Mouse (Mus musculus) induced T-regulatory cell, adult 2 months (primary cell): ENCODE data around the gene Slc5a4b.

Experiments
- DNase-seq: peaks from one replicate; pipeline ENCODE4 v3.0.0-alpha.2; 2012; ENCODE audit warnings: low read depth

Gene Slc5a4b

DNA sequence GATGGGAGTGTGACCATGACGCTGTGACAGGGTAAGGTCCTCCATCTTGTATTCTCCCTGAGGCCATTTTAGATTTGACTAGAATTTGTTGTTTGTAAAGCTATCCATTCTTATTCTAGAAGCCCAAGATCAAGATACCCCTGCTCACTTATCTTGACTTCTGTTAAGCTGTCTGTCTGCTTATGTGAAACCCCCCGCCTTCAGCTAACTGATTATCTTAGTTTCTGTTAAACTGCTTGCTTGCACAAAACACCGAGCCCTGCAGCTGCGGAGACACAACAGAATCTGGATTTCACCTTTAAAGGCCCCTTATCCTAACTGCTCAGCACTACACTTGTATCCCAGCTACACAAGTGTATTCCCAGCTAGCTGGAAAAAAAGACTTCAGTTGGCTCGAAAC lies 73.8 kb downstream of the Slc5a4b start:
- no peak for DNase-seq

DNA sequence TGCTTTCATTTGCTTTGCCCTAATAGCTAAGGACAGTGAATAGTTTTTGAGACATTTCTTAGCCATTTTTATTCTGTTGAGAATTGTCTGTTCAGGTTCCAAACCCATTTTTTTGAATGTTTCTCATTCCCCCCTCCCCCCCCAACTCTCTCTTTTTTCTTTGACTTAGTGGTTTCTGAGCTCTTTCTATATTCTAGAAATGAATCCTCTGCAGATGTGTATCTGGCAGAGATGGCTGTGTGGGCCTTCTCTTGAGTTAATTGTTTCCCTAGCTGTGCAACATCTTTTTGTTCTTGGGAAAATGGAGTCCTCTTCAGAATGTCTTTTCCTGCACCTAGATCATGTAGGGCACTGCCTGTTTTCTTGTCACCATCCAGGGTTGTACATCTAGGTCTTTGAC lies 75.5 kb downstream of the Slc5a4b start:
- peak; percentile 71 for DNase-seq

DNA sequence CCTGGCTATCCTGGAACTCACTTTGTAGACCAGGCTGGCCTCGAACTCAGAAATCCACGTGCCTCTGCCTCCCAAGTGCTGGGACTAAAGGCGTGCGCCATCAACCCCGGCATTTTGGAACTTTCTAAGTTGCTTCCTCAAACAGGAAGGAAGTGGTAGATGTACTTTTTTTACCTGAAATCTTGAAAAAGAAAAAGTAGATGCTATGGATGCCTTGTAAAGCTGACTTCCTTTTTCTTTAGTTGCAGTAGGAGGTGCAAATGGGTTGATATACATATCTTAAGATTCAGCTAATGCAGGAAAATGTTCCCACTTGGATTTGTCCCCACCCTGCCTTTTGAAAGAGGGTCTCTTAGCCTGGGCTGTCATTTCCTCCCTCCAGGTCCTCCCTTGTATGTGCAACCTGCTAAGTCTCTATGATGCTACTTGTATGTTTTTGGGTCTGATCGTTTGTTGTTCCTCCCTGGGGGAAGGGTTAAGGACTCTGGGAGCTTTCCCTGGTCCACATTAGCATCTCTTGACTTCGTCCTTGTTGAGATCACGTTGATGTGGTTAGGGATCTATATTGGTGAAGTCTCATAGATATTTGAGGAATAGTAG lies 76.7 kb downstream of the Slc5a4b start:
- peak; percentile 70 for DNase-seq

- DNase-seq = peak; percentile 65
Observed at GRCm38 (mm10) chr10:76033119-76033455, 77.7 kb downstream of the Slc5a4b start.

DNA sequence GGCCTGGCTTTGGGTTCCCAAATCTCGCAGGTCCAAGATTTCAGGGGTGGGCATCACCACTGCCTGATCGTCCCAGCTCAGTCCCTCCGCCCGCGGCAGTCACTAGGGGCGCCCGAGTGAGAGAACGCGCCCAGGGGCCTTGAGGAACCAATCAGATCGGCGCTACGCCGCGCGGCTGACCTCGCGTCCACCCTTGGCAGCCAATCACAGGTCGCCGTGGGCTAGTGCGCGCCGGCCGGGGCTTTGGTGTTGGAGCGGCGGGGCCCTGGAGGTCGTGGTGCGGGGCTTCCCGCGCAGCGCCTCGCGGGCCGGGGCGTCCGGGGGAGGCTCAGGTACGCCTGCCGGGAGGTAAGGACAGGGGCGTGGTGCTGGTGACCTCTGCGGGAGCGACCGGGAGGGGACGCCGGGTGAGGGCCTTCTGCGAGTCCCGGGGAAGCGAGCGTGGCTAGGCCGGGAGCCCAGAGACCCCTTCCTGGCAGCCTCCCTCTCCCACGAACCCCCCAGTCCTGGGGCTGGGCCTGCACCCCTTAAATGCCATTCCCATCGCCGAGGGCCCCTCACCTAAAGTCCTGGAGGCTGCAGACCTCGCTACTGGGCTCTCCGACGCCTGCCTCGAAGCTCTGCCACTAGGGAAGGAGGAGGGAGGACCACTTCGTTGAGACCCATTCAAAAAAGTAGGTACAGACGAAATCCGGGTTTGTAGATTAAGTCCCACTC lies 78.2 kb downstream of the Slc5a4b start, which contains the start of gene Zfp280b:
Gene Zfp280b, plus strand, starts transcription at position 249 of the 717 bp plus-strand sequence.
- peak; percentile 95 for DNase-seq

GRCm38 (mm10) chr10:76031511-76032401 lies 79.0 kb downstream of the Slc5a4b start:
- DNase-seq = no peak

DNA sequence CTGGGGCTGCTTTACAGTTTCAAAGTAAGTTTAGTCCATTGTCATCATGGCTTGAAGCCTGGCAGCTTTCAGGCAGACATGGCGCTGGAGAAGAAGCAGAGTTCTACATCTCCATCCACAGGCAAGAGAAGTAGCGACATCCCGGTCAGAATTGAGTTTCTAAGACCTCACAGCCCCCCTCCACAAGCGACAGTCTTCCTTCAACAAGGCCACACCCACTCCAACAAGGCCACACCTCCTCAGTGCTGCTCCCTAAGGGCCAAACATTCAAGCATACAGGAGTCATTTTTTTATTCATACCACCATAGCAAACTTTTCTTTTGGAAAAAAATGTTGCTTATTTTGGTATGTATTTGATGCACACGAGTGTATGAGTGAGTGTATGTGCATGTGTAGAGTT lies 80.3 kb downstream of the Slc5a4b start:
- peak; percentile 42 for DNase-seq

DNA sequence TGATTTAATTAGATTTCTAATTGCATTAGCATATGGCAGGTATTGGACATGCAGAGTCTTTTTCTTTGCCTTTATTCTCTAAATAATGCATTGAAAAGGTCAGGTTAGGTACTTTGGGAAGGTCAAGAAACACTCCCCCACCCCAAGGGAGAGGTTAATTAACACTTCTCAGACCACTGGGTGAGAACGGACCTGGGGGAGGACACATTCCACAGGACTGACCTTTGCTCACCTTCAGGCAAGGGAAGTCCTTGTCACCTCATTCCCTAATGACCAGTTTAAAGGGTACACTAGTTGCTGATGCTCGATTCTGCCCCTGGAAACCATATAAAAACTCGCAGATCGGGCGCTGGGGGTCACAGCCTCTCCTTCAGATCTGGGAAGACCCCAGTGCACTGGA lies 81.5 kb downstream of the Slc5a4b start:
- no peak for DNase-seq

DNA sequence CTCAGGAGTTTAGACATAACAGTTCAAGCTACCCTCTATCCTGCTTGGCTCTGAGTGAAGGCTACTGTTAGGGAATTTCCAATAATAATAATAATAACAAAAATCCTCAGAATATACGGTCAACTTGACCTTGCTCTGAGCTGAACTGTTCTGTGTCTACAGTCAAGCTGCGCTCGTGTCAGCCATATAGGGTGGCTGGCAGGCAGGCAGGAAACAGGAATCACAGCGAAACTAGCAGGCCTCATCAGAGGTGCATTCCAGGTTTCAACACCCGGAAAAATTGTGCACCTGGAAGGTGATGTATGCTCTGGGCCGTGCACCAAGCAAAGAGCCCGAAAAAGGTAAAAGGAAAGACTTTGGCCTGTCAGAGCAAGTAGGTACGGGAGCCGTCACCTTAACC lies 82.4 kb downstream of the Slc5a4b start:
- DNase-seq = no peak

DNA sequence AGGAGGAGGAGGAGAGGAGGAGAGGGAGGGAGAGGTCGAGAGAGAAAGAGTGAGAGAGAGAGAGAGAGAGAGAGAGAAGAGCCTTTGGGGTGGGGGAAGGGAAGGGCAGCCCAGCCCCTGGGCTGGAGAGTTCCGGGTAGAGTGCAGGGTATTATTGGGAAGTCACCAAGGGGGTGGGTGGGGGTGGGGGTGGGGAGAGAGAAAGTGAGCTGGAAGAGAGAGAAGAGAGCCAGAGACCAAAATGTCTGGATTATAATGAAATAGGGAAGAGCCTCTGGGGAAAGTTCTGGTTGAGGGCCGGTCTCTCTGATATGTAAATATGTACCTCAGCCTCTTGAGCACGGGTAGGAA lies 82.8 kb downstream of the Slc5a4b start:
- no peak for DNase-seq

DNA sequence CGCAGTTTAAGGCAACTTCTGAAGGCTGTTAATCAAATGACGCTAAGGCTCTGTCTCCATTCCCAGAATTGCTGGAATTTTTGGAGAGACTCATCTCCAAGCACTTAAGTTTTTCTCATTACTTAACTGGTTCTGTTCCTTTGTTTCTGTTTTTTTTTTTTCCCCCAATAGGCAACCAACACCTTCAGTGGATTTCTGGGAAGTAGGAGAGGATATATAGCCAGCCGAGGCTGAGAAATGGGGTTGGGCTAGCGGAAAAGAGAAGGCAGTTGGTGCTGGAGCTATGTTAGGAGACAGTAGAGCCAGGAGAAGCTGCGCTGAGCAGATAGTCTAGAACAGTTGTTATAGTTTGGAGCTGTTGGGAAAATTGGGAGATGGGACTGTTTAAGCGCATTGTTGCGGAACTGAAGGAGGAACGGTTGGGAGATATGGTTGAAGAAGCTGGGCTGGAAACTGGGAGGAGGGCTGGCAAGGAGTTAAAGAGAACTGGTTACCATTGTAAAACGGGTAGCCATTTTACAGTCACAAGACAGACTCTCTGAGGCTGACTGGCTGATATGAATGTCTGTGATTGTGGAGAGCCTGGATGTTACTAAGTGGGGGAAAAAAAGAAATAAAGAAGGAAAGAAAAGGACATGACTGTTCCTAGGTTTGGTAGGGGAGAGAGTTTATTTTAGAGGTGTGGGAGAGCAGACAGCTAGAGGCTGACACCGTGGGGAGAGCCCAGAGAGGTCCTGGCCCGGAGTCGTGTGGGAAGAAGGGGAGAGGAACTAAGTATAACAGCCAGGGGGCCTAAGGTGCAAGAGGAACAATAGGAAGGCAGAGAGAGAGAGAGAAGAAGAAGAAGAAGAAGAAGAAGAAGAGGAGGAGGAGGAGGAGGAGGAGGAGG lies 83.4 kb downstream of the Slc5a4b start:
- DNase-seq = no peak

DNA sequence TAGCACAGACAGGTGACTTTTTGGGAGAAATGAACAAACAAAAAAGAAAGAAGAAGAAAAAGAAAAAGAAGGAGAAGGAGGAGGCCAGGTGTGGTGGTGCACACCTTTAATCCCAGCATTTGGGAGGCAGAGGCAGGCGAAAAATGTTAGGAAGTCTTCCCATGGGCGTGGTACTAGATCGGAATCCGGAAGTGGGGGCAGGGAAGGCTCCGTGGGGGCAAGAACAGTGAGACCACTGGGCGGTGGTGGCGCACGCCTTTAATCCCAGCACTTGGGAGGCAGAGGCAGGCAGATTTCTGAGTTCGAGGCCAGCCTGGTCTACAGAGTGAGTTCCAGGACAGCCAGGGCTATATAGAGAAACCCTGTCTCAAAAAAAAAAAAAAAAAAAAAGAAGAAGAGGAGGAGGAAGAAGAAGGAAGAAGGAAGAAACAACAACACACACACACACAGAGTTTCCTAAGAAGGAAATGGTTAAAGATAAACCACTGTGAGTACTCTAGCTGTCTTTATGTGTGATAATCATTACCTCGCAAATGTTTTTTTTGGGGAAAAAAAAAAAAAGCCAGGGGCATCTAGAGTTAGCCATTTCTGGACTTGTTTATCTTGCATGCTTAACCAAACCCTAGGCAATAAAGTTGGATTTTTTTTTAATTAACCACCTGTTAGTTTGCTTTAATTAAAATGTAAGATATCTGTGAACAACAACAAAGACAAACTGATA lies 85.1 kb downstream of the Slc5a4b start:
- no peak for DNase-seq

- DNase-seq = no peak
Observed at GRCm38 (mm10) chr10:76023921-76024320, 86.8 kb downstream of the Slc5a4b start.

- DNase-seq = no peak
Observed at GRCm38 (mm10) chr10:76021728-76022127, 89.0 kb downstream of the Slc5a4b start.

DNA sequence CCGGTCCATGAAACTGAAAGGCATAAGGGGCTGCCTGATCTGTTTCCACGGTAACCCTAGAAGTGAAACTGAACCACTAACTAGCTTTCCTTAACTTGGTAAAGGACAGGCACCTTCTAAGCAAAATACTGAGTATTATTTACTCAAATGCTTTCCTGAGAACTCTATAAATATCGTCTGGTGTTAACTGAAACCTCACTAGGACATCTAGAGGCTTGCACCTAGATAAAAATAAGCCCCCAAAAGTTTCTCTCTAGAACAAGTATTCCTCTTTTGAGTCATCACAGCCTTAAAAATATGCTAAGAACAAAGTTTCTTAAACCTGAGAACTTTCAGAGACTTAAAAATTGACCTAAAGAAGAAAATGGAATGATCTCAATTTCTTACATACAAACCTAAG lies 93.9 kb downstream of the Slc5a4b start:
- peak; percentile 33 for DNase-seq

DNA sequence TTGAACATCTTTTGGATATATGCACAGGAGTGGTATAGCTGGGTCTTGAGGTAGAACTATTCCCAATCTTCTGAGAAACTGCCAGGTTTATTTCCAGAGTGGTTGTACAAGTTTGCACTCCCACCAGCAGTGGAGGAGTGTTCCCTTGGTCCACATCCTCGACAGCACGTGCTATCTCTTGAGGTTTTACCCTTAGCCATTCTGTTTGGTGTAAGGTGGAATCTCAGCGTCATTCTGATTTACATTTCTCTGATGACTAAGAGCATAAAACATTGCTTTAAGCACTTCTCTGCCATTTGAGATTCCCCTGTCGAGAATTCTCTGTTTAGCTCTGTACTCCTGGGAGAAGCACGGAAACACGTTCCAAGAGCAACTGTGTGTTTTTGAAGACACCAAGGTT lies 97.8 kb downstream of the Slc5a4b start:
- DNase-seq = no peak

DNA sequence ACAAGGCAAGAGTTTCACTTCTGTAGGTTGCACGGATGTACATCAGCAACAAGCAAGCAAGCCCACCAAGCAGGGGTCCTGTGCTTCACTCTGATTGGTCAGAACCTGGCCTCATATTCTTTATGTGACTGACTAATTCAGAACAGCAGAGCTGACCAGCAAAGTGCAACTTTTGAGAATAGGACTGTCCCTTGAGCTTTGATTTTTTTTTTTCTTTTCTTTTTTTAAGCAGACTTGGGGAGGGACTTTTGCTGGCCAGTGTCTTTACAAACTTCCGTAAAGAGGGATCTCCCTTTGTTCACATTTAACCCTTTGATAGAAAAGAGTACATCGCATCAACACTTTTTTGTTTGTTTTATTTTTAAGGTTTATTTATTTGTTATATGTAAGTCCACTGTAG lies 100.9 kb downstream of the Slc5a4b start:
- DNase-seq = no peak
